Mouse (Mus musculus): ENCODE results near the gene Slc43a2. TPM values are rescaled to one million over a fixed set of nuclear protein-coding genes. Genes with fewer than 3 reads are reported as not detected.
A peak's percentile ranks its signal among the peaks of the same experiment; 100 is the strongest.

Gene Slc43a2
- total RNA-seq (2021), result 10 to 100 TPM; 23.5 to 26.8 TPM
- long read RNA-seq, experiment 1, partial matches to known transcripts, result 1 of 23 reads
- long read RNA-seq, experiment 1, other reads (novel, unspliced or antisense), result 20 of 23 reads
- long read RNA-seq, experiment 2, full-length matches to known transcripts, result 5 of 25 reads
- long read RNA-seq, experiment 2, partial matches to known transcripts, result 4 of 25 reads
- long read RNA-seq, experiment 2, other reads (novel, unspliced or antisense), result 16 of 25 reads

DNA sequence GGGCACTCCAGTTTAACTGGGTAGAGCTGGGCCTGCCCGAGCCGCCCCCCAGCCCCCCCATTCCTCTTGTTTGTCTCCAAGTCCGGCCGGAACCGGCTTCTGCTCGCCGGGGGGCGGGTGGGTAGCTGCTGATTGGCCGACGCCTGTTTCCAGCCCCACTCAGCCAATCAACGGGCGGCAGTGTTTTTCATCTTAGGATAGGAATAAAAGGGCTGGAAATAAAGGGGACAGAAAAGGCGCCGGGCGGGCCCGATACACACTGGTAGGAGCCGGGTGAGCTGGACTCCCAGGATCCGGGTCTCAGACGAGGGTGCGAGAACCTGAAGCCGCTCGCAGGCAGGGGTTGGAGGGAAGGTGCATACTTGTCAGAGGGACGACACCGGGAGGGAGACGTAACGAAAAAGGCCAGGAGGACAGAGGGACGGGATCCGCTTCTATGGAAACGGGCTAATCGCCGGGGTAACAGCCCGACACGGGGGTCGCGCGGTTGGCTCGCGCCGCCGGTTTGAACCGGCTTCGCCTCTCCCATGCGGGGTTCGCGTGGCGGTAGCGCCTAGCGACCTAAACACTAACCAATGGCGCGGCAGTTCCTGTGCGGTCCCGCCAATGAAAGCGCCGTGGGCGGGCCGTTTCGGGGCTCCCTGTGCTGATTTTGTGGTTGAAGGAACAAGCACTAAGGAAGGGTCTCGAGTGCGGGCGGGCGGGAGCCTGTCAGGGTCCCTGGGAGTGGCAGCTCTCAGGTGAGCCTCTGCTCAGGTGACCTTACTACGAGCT lies at the start of gene Slc43a2:
Slc43a2 (plus strand) TSS at position 226 of the 774 bp plus-strand sequence.
- peak; percentile 94 for DNase-seq

DNA sequence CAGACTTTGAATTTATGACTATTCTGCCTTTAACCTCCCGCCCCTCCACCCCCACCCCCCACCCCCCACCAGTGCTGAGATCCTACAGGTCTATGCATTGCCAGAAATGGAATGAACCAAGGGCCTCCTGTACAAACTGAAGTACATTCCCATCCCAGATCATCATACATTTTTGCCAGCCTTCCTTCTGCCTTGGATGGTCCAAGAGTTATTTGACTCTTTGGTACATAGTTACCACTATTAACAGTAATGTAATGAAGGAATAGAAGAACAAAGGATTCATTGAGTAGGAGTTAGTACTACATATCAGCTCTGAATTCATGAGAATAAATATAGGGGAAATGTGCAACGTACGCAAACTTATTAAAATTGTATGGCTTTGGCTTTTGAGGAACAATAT lies 45.3 kb upstream of the Slc43a2 start:
- DNase-seq, result no peak

DNA sequence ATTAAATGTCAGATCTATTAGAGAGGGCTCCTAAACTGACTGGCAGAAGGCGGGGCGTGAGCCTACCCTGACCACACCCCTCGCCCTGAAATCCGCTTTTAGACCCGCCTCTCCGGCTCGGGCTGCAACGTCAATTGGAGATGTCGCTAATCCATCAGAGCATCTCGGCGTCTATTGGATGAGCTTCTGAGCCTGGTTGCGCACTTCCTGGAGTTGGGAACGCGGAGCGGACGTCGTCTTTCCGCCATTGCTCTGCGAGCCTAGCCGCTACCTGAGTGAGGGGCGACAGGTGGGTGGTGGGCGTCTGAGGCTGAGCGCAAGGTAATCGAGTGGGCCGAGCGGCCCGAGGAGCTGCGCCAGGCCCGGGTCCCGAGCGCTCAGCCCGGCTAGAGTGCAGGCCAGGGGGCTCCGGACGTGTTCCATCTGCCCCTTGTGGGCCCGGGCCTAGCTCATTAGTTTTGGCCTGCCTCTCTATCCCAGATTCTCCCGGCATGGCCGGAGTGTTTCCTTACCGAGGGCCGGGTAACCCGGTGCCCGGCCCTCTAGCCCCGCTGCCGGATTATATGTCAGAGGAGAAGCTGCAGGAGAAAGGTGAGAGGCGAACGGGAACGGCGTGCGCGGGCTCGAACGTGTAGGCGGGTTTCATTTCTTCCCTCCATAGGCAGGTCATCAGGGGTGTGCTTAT lies 44.8 kb upstream of the Slc43a2 start, which contains the start of gene Prpf8:
Prpf8 (plus strand) TSS at position 216 of the 685 bp plus-strand sequence.
- peak; percentile 97 for DNase-seq

DNA sequence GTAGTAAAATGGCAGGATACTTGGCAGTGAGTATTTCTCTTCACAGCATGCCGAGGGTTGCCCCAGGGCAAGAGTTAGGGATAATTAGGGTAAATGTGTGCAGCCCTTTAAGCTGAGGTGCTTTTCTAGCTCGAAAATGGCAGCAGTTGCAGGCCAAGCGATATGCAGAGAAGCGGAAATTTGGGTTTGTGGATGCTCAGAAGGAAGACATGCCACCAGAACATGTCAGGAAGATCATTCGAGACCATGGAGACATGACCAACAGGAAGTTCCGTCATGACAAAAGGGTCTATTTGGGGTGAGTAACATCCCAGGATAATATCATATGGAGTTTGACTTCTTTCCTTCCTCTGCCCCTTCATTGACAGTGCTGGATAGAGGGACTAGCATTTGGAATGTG lies 44.0 kb upstream of the Slc43a2 start:
- no peak for DNase-seq

- DNase-seq, result no peak
Observed at GRCm38 (mm10) chr11:75494296-75495049, 37.0 kb upstream of the Slc43a2 start.

DNA sequence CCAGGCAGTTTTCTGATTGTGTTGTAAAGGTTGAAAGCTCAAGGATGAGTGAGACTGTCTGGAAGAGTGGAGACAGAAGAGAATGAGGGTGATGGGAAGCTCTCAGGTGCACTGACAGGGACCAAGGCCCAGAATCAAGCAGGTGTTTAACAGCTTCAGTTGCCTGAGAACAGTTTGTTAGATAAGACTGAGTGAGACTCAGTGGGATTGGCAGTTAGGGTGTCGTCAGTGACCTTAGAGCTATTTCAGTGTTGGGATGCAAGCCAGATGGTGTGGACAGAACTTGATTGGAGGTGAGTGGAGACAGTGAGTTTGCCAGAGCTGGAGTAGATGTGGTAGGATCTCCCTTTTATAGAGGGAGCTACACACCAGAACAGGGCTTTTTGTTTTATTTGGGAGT lies 33.4 kb upstream of the Slc43a2 start:
- DNase-seq, result no peak

- no peak for DNase-seq
Observed at GRCm38 (mm10) chr11:75508162-75508561, 23.3 kb upstream of the Slc43a2 start.

DNA sequence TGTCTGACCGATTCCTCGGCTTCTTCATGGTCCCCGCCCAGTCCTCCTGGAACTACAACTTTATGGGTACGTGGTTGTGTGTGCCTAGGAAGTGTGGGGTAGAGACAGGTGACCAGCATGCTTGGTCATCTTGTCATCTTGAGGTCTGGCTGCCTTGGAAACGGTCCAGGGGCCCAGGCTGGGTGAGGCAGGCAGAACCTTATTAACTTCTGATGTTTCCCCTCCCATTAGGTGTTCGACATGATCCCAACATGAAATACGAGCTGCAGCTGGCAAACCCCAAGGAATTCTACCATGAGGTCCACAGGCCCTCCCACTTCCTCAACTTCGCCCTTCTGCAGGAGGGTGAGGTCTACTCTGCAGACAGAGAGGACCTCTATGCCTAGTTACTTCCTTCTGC lies 22.6 kb upstream of the Slc43a2 start:
- DNase-seq, result peak; percentile 37

- DNase-seq, result peak; percentile 87
Observed at GRCm38 (mm10) chr11:75509741-75510626, 21.5 kb upstream of the Slc43a2 start, which contains the start of gene Rilp. Rilp (plus strand) TSS chr11:75510094.

DNA sequence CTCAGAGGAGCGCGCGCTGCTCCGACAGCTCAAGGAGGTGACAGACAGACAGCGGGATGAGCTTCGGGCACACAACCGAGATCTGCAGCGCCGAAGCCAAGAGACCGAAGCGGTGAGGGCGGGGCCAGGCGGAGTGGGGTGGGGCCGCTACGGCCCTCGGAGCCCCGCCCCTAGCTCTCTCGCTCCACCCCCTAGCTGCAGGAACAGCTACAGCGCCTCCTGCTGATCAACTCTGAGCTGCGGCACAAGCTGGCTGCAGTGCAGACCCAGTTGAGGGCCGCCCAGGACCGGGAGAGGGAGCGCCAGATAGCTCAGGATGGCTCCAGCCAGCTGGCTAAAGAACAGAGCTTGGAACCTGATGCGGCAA lies 20.9 kb upstream of the Slc43a2 start:
- peak; percentile 94 for DNase-seq

GRCm38 (mm10) chr11:75511213-75511612 lies 20.3 kb upstream of the Slc43a2 start:
- DNase-seq, result peak; percentile 47

DNA sequence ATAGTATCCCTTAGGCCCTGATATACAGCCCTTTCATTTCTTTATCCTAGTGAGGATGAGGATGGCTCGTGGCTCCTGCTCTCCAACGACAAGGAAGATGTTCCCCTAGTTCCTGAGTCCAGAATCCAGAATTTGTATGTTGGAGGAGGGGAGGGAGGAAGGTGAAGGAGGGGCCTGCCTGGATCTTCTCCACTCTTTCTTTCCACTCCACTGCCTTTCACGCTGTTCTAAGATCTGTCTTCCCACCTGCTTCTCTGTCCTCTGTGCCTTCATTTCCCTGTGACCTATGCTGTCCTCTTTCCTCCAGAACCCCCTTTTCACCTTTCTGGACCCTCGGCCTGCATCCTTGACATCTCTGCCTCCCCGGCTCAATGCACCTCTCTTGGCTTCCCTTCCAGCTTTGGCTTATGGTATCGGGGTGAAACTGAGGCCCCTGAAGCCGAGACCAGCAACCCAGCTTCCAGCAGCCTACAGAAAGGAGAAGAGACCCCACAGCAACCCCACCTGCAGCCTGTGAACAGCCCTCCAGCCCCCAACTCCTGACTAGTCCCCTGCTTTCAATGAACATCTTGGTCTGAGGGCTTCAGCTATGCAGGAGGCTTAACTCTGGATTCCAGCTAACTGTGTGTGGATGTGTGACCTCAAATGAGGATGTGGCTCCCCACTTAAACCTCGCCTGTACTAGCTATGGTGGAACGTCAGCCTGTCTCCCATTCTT lies 19.0 kb upstream of the Slc43a2 start:
- DNase-seq, result no peak

- DNase-seq, result peak; percentile 69
Observed at GRCm38 (mm10) chr11:75513336-75513735, 18.2 kb upstream of the Slc43a2 start, which contains the start of gene Scarf1. Scarf1 (plus strand) TSS chr11:75513540.

DNA sequence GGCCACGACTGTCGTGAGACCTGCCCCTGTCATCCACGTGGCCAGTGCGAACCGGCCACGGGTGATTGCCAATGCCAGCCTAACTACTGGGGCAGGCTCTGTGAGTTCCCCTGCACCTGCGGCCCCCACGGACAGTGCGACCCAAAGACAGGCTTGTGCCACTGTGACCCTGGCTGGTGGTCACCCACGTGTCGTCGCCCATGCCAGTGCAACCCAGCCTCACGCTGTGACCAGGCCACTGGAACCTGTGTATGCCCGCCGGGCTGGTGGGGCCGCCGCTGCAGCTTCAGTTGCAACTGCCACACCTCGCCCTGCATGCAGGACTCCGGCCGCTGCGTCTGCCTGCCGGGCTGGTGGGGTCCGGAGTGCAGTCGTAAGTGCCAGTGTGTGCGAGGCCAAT lies 16.3 kb upstream of the Slc43a2 start:
- no peak for DNase-seq

GRCm38 (mm10) chr11:75519834-75520633 lies 11.5 kb upstream of the Slc43a2 start:
- no peak for DNase-seq

GRCm38 (mm10) chr11:75521609-75522008 lies 9.9 kb upstream of the Slc43a2 start:
- no peak for DNase-seq

DNA sequence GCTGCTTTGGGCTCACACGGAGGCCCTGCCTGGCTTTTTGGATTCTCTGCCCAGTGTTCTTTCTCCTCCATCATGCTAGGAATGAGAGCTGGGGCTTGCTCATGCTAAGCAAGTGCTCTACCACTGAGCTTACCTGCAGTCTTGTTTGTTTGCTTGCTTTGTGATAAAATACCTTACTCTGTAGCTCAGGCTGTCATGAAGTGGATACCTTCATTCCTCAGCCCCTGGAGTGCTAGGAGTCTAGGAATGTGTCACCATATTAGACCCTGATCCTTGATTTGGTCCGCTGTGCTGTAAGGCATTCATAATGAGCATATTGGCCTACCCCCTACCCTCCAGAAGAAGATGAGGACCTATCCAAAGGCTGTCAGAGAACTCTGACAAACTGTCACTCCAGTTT lies 8.7 kb upstream of the Slc43a2 start:
- no peak for DNase-seq

- no peak for DNase-seq
Observed at GRCm38 (mm10) chr11:75525531-75526125, 5.9 kb upstream of the Slc43a2 start.

GRCm38 (mm10) chr11:75526943-75527342 lies 4.6 kb upstream of the Slc43a2 start:
- no peak for DNase-seq
